ENCODE assay signal across 16 mouse cellular contexts in the genomic region with DNA sequence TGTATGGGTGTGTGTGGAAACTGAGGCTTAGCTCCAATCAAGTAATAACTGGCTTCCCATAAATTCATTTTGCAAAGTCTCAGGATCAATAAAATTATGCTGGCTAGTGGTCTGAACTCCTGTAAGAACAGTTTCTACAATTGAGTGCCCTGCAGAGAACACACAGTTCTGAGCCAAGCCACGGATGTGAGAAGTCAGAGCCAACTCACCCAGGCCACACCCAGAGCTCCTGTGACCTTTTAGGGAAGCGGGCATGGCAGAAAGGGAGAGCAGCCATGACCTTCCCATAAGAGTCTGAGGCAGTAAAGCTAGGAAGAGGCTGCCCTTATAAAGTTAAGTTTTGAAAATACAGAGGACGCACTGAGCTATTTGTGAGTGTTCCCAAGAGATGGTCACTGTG.
A peak's percentile ranks its signal among the peaks of the same experiment; 100 is the strongest.
DNase-seq lines count a peak whose midpoint lies in the region; ATAC-seq and TF ChIP-seq lines count a peak whose summit lies in the region.
"Had no signal": no experiment of that assay in that cellular context is flagged by ENCODE, and none has a peak within 500 bp of the region (broad histone marks: within the 10 kb centered on the region; RNA-seq: fewer than 3 reads in every experiment).

No protein-coding gene starts in this region.

- WGBS in intestine, embryonic 16.5 days: 62% methylated on average over 3 of the region's 3 CpGs
- 69% methylated on average over 3 of the region's 3 CpGs for WGBS in intestine, embryonic 15.5 days

- H3K36me3 ChIP-seq in intestine, embryonic 16.5 days (ENCODE audit: control insufficient read depth, insufficient read depth, low read length): no peaks in the 10 kb centered on the region
- no peaks in the 10 kb centered on the region for H3K36me3 ChIP-seq in intestine, embryonic 15.5 days
- H3K36me3 ChIP-seq: kidney, embryonic 15.5 days; limb, embryonic 10.5 days had no signal

- TF ChIP-seq CTCF in gastrocnemius, adult 2 months (IDR thresholded peaks at IDR 0.05): no peak

- no peak overlapping the region for H3K4me2 ChIP-seq in intestine, embryonic 16.5 days (ENCODE audit: low read depth, low read length)
- H3K4me2 ChIP-seq in intestine, embryonic 15.5 days (replicated peaks): no peak overlapping the region
- H3K4me2 ChIP-seq: kidney, embryonic 15.5 days had no signal

- intact Hi-C loops in gastrocnemius, adult 2 months (cut with DNase I): no loop called here
- intact Hi-C loops in gastrocnemius, postnatal 36 days (cut with DNase I): no loop called here

- no peaks in the 10 kb centered on the region for H3K27me3 ChIP-seq in intestine, embryonic 16.5 days (replicated peaks; ENCODE audit: control insufficient read depth, insufficient read depth, low read length)
- no peaks in the 10 kb centered on the region for H3K27me3 ChIP-seq in intestine, embryonic 15.5 days (replicated peaks)
- H3K27me3 ChIP-seq: kidney, embryonic 15.5 days had no signal

- H3K9me3 ChIP-seq in intestine, embryonic 16.5 days (ENCODE audit: control insufficient read depth, low read length): no peaks in the 10 kb centered on the region
- H3K9me3 ChIP-seq in intestine, embryonic 15.5 days: no peaks in the 10 kb centered on the region
- H3K9me3 ChIP-seq: kidney, embryonic 15.5 days; limb, embryonic 10.5 days had no signal

- ATAC-seq in intestine, embryonic 16.5 days: no peak
- ATAC-seq in intestine, embryonic 15.5 days: no peak
- peak; percentile 41; the same call in 1 of the 2 replicates for ATAC-seq in megakaryocyte, adult 5-6 weeks (ENCODE audit: poor library complexity, severe bottlenecking)
- ATAC-seq: lung, postnatal 0 days; midbrain, embryonic 16.5 days had no signal

- peaks cover 34% of the 10 kb centered on the region for H3K4me1 ChIP-seq in intestine, embryonic 16.5 days (ENCODE audit: control insufficient read depth, insufficient read depth, low read length)
- peaks cover 33% of the 10 kb centered on the region for H3K4me1 ChIP-seq in intestine, embryonic 15.5 days (replicated peaks)

- DNase-seq in gastrocnemius, adult 2 months: no peak
- DNase-seq in gastrocnemius, postnatal 36 days: no peak
- DNase-seq in adipocyte (ENCODE audit: low spot score): peak; percentile 50
- no peak for DNase-seq in embryo, embryonic 9.5 days (ENCODE audit: extremely low spot score)
- DNase-seq: embryo, embryonic 11 days; gastrocnemius, postnatal 25 days; layer of hippocampus, postnatal 36 days; thymus, adult 18-20 months had no signal

- H3K9ac ChIP-seq in intestine, embryonic 16.5 days (ENCODE audit: low read depth, low read length): no peak overlapping the region
- no peak overlapping the region for H3K9ac ChIP-seq in intestine, embryonic 15.5 days
- H3K9ac ChIP-seq: kidney, embryonic 15.5 days; liver, embryonic 14.5 days had no signal

- H3K4me3 ChIP-seq in gastrocnemius, adult 2 months: no peak overlapping the region
- H3K4me3 ChIP-seq in intestine, embryonic 16.5 days (ENCODE audit: low read length): no peak overlapping the region
- H3K4me3 ChIP-seq in intestine, embryonic 15.5 days (replicated peaks): no peak overlapping the region
- H3K4me3 ChIP-seq: kidney, embryonic 15.5 days; limb, embryonic 10.5 days had no signal

- H3K27ac ChIP-seq in gastrocnemius, adult 2 months: peak overlapping the region; percentile 41; the same call in 1 of the 2 replicates
- H3K27ac ChIP-seq in intestine, embryonic 16.5 days (ENCODE audit: low read length): peak overlapping the region; percentile 66; the same call in 1 of the 2 replicates
- no peak overlapping the region for H3K27ac ChIP-seq in intestine, embryonic 15.5 days
- H3K27ac ChIP-seq: kidney, embryonic 15.5 days; limb, embryonic 10.5 days; liver, embryonic 14.5 days had no signal
